Mouse (Mus musculus) stomach, postnatal 0 days (tissue): ENCODE measurements around the gene Evi2a. TPM values are rescaled to one million over a fixed set of nuclear protein-coding genes. Genes with fewer than 3 reads are reported as not detected.

Source experiments
- ATAC-seq: fragments of 200-750 bp; cut with Nextera tagmentation; 2 replicates; pipeline ENCODE4 v1.8.0; 2017; ENCODE audit not compliant: low FRiP score, low TSS enrichment
- DNase-seq: peaks from one replicate; pipeline ENCODE4 v3.0.0-alpha.2; 2016; ENCODE audit warnings: low spot score
- H3K27ac ChIP-seq: fragments of 300-500 bp; sonication (generic); replicated peaks from 2 replicates; pipeline ENCODE4 v1.5.1; 2014; ENCODE audit warnings: mild to moderate bottlenecking, control low read depth
- H3K27me3 ChIP-seq: fragments of 300-500 bp; sonication (generic); 2 replicates; pipeline ENCODE4 v1.6.1; 2014; ENCODE audit warnings: low read length; ENCODE audit not compliant: control insufficient read depth, insufficient read depth
- H3K36me3 ChIP-seq: fragments of 300-500 bp; sonication (generic); 2 replicates; pipeline ENCODE4 v1.6.1; 2014; ENCODE audit warnings: low read length, mixed read lengths; ENCODE audit not compliant: control insufficient read depth, insufficient read depth
- H3K4me1 ChIP-seq: fragments of 300-500 bp; sonication (generic); replicated peaks from 2 replicates; pipeline ENCODE4 v1.6.1; 2014; ENCODE audit warnings: antibody characterized with exemption; ENCODE audit not compliant: control insufficient read depth, insufficient read depth
- H3K4me2 ChIP-seq: fragments of 300-500 bp; sonication (generic); replicated peaks from 2 replicates; pipeline ENCODE4 v1.6.1; 2014; ENCODE audit warnings: low read depth, mild to moderate bottlenecking, control low read depth, moderate library complexity
- H3K4me3 ChIP-seq: fragments of 300-500 bp; sonication (generic); 2 replicates; pipeline ENCODE4 v1.5.1; 2014; ENCODE audit warnings: low read depth, low read length, control low read depth
- H3K9ac ChIP-seq: fragments of 300-500 bp; sonication (generic); 2 replicates; pipeline ENCODE4 v1.6.1; 2014; ENCODE audit warnings: mild to moderate bottlenecking, low read length, control low read depth, mixed read lengths
- H3K9me3 ChIP-seq: fragments of 300-500 bp; sonication (generic); 2 replicates; pipeline ENCODE4 v1.6.1; 2016; ENCODE audit warnings: low read length; ENCODE audit not compliant: control insufficient read depth
- CTCF ChIP-seq: IDR thresholded peaks from 2 replicates; pipeline ENCODE4 v1.5.1; 2016; ENCODE audit warnings: antibody characterized with exemption, low read depth, mild to moderate bottlenecking, moderate library complexity
- EP300 ChIP-seq: optimal IDR thresholded peaks from 2 replicates; pipeline ENCODE3; 2016; ENCODE audit warnings: antibody characterized with exemption
- WGBS: fragments of 180-500 bp; shearing (Covaris S2); extraction: QIAGEN DNeasy Blood & Tissue Kit; methylation state at CpG from one replicate; pipeline ENCODE4 v1.1.7; 2014; 5-methylcytosine and 5-hydroxymethylcytosine counted together
- polyA plus RNA-seq: library from polyadenylated mRNA; unstranded; fragments of >200 nt; fragmentation: Nextera tagmentation; extraction: Ambion mirVana; gene quantifications from 2 replicates; pipeline ENCODE4 v1.2.1, GENCODE M21; 2015

The Evi2a gene
- polyA plus RNA-seq, 1 experiment from 2014 or later, result 3.0 TPM

DNA sequence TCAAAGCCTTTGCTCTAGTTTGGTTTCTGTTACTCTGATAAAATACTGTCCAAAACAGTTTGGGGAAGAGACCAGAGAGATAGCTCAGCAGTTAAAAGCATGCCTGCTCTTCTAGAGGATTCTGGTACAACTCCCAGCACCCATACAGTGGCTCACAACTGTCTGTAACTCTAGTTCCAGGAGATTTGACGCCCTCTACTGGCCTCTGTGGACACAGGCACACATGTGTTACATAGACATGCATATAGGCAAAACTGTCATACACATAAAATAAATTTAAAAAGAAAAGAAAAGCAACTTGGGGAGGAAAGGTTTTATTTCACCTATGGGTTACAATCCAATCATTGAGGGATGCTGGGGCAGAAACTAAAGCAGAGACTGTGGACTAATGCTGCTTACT, 36.5 kb upstream of the Evi2a start:
- Histone ChIP-seq H3K4me3 (no peak overlapping the region), H3K9me3 (no peaks in the 10 kb centered on the region), H3K27ac (no peak overlapping the region), H3K9ac (no peak overlapping the region), H3K4me2 (no peak overlapping the region), H3K36me3 (peaks cover 9% of the 10 kb centered on the region; the same call in 1 of the 2 replicates), H3K27me3 (no peaks in the 10 kb centered on the region), H3K4me1 (no peaks in the 10 kb centered on the region)
- WGBS, result 51% methylated on average over 1 of the region's 1 CpGs
- ATAC-seq (no peak), DNase-seq (no peak)
- TF ChIP-seq CTCF, result peak; percentile 24; the same call in 1 of the 2 replicates
- TF ChIP-seq EP300, result no peak

DNA sequence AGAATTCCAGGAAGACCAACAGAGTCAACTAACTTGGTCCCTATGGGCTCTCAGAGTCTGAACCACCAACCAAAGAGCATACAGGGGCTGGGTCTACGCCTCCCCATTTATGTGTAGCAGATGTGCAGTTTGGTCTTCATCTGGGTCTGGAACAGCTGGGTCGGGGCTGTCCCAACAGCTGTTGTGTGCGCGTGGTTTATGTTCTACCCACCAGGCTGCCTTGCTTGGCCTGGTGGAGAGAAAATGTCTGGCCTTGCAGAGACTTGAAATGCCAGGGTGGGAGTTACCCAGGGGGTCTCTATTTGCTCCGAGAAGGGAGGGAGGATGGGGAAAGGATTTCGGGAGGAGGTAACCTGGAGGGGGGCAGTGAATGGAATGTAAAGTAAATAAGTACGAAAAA, 33.1 kb upstream of the Evi2a start:
- no peak for TF ChIP-seq CTCF
- no peak for TF ChIP-seq EP300
- no peaks in the 10 kb centered on the region for H3K4me1 ChIP-seq
- no peak overlapping the region for H3K9ac ChIP-seq
- ATAC-seq (no peak), DNase-seq (no peak)
- H3K4me3 ChIP-seq, result no peak overlapping the region
- no peaks in the 10 kb centered on the region for H3K27me3 ChIP-seq
- H3K9me3 ChIP-seq, result no peaks in the 10 kb centered on the region
- WGBS, result 91% methylated on average over 7 of the region's 7 CpGs
- peaks cover 5% of the 10 kb centered on the region; the same call in 1 of the 2 replicates for H3K36me3 ChIP-seq
- H3K27ac ChIP-seq, result no peak overlapping the region
- H3K4me2 ChIP-seq, result no peak overlapping the region

DNA sequence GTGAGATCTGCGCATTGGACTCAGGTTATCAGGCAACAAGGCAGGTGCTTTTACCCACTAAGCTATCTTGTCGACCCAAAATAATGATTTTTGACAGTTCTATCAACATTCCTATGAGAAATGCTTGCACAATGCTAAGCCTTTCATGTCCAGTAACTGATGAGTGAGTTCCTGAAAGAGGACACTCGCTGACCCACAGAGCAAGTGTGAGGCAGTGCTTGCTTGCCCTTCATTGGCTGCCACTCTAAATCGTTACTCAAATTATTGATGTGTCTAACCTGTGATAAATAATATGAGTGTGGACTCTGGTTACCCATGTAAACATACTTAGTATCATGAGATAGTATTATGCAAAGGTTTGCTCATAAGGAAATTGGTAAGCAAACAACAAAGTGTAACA, 30.1 kb upstream of the Evi2a start:
- Histone ChIP-seq H3K9ac (no peak overlapping the region), H3K9me3 (no peaks in the 10 kb centered on the region), H3K27ac (no peak overlapping the region), H3K4me3 (no peak overlapping the region), H3K27me3 (no peaks in the 10 kb centered on the region), H3K4me1 (no peaks in the 10 kb centered on the region), H3K36me3 (peaks cover 8% of the 10 kb centered on the region; the same call in 1 of the 2 replicates), H3K4me2 (no peak overlapping the region)
- whole genome bisulfite sequencing, result 81% methylated on average over 4 of the region's 4 CpGs
- DNase-seq, result no peak
- TF ChIP-seq CTCF, result no peak
- TF ChIP-seq EP300, result no peak
- no peak for ATAC-seq

DNA sequence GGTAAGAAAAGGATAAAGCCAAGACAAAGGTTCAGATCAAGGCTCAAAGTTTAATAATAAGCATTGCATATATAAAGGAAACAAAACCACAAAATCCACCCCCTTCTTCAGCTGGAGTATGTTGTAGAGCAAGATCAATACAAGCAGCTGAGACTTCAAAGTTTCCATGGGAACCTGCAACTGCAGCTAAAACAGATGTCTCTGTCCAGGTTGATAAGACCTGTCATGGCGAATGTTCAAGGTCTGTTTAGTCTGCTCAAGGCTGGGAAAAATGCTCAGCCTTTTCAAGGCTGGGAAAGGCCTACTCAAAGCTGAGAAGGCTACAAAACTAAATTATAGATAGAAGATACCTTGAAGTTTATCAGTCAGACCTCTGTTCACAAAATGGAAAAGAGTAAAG, 22.2 kb upstream of the Evi2a start:
- Histone ChIP-seq H3K9ac (no peak overlapping the region), H3K36me3 (peaks cover 10% of the 10 kb centered on the region), H3K27me3 (no peaks in the 10 kb centered on the region), H3K9me3 (no peaks in the 10 kb centered on the region), H3K27ac (no peak overlapping the region), H3K4me1 (no peaks in the 10 kb centered on the region), H3K4me3 (no peak overlapping the region), H3K4me2 (no peak overlapping the region)
- DNase-seq (no peak), ATAC-seq (no peak)
- TF ChIP-seq CTCF (no peak), EP300 (no peak)
- 63% methylated on average over 1 of the region's 1 CpGs for WGBS

DNA sequence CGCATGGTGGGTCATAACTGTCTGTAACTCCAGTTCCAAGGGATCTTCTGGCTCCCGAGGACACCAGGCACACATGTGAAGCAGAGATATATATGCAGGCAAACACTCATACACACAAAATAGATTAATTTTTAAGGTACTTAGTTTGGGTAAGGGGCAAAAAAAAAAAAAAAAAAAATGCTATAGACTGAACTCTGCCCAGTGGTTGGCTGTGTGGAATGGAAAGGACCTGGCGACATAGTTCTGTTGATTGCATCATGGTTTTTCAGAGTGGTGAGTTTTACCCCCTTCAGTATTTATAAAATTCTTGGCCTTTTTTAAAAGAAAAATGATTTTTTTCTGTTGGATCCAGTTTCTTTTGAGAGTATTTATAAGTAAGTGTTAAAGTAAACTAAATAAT, 5.9 kb upstream of the Evi2a start:
- DNase-seq, result no peak
- TF ChIP-seq CTCF (no peak), EP300 (no peak)
- Histone ChIP-seq H3K36me3 (0 out of 2 replicates have a peak, but pooled peaks cover 2% of the 10 kb centered on the region), H3K4me2 (no peak overlapping the region), H3K9ac (no peak overlapping the region), H3K27ac (no peak overlapping the region), H3K27me3 (no peaks in the 10 kb centered on the region), H3K4me1 (no peaks in the 10 kb centered on the region), H3K9me3 (no peaks in the 10 kb centered on the region), H3K4me3 (no peak overlapping the region)
- 86% methylated on average over 3 of the region's 3 CpGs for WGBS
- ATAC-seq, result no peak

DNA sequence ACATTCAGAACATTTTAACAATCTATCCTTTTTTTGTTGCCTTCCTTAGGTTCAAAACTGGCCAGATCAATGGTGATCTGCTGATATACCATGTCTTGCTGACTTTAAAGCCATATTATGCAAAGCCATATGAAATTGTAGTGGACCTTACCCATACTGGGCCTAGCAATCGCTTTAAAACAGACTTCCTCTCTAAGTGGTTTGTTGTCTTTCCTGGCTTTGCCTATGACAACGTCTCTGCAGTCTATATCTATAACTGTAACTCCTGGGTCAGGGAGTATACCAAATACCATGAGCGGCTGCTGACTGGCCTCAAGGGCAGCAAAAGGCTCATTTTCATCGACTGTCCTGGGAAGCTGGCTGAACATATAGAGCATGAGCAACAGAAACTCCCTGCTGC, 5.1 kb upstream of the Evi2a start:
- H3K27ac ChIP-seq, result no peak overlapping the region
- no peaks in the 10 kb centered on the region for H3K9me3 ChIP-seq
- no peak overlapping the region for H3K4me2 ChIP-seq
- no peak overlapping the region for H3K4me3 ChIP-seq
- H3K36me3 ChIP-seq, result 0 out of 2 replicates have a peak, but pooled peaks cover 2% of the 10 kb centered on the region
- no peak for DNase-seq
- no peaks in the 10 kb centered on the region for H3K4me1 ChIP-seq
- no peak for ATAC-seq
- no peak overlapping the region for H3K9ac ChIP-seq
- no peaks in the 10 kb centered on the region for H3K27me3 ChIP-seq
- TF ChIP-seq EP300, result no peak
- TF ChIP-seq CTCF, result no peak
- WGBS, result 81% methylated on average over 4 of the region's 4 CpGs
